Mouse (Mus musculus): ENCODE results near the gene Col2a1. TPM values are rescaled to one million over a fixed set of nuclear protein-coding genes. Genes with fewer than 3 reads are reported as not detected.

The Col2a1 gene
- polyA plus RNA-seq, 1 experiment, result 60.2 TPM

- peak; percentile 69 for DNase-seq (ENCODE audit: low read depth)
- TF ChIP-seq POLR2A (IDR thresholded peaks at IDR 0.05; ENCODE audit: borderline replicate concordance, extremely low read depth, insufficient read depth, insufficient read length, poor library complexity, severe bottlenecking) (no peak), CTCF (IDR thresholded peaks at IDR 0.05; ENCODE audit: borderline replicate concordance, extremely low read depth, insufficient read depth, insufficient read length) (no peak)
These were observed 15.0 kb downstream of the Col2a1 start for GRCm38 (mm10) chr15:97989544-97989943.

- DNase-seq (ENCODE audit: low read depth), result no peak
- TF ChIP-seq CTCF (IDR thresholded peaks at IDR 0.05; ENCODE audit: borderline replicate concordance, extremely low read depth, insufficient read depth, insufficient read length) (no peak), POLR2A (IDR thresholded peaks at IDR 0.05; ENCODE audit: borderline replicate concordance, extremely low read depth, insufficient read depth, insufficient read length, poor library complexity, severe bottlenecking) (no peak)
These were observed 22.9 kb downstream of the Col2a1 start for GRCm38 (mm10) chr15:97981560-97981959.

- TF ChIP-seq CTCF (IDR thresholded peaks at IDR 0.05; ENCODE audit: borderline replicate concordance, extremely low read depth, insufficient read depth, insufficient read length) (no peak), POLR2A (IDR thresholded peaks at IDR 0.05; ENCODE audit: borderline replicate concordance, extremely low read depth, insufficient read depth, insufficient read length, poor library complexity, severe bottlenecking) (no peak)
- peak; percentile 64 for DNase-seq (ENCODE audit: low read depth)
These were observed 31.1 kb downstream of the Col2a1 start for GRCm38 (mm10) chr15:97973248-97974005.

DNA sequence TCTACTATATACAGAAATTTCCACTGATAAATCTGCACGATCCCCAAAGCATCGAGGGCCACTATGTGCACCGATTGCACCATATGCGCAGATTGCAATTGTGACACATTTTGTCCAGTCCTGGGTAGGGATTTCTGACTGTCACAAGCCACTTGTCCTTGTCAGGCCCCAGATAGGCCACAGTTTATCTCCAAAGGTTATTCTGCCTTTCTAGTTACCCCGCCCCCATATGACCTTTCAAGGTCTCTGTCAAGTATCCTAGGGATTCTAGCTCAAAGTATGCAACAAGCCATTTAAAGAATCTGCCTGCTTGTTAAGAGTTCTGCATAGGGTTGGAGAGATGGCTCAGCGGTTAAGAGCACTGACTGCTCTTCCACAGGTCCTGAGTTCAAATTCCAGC is 31.9 kb downstream of the Col2a1 start:
- DNase-seq (ENCODE audit: low read depth), result no peak
- no peak for TF ChIP-seq CTCF (IDR thresholded peaks at IDR 0.05; ENCODE audit: borderline replicate concordance, extremely low read depth, insufficient read depth, insufficient read length)
- no peak for TF ChIP-seq POLR2A (IDR thresholded peaks at IDR 0.05; ENCODE audit: borderline replicate concordance, extremely low read depth, insufficient read depth, insufficient read length, poor library complexity, severe bottlenecking)

DNA sequence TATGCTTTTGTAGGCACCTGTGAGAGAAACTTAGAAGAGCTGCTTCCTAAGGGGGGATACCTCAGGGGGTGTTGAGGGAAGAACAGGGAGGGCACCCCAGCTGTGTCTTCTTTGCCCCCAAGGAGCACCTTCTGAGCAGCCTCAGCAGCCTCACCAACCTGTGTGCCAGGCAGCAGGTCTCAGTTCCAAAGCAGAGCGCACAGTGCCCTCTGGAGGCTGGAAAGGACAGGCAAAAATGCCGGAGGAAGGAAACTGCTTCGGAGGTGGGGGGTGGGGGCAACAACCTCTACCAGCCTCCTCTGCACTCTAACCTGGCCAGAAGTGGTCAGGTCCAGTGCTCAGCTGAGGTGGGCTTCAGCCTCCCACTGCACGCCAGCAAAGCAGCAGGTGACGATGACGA is 34.2 kb downstream of the Col2a1 start:
- no peak for TF ChIP-seq POLR2A (IDR thresholded peaks at IDR 0.05; ENCODE audit: borderline replicate concordance, extremely low read depth, insufficient read depth, insufficient read length, poor library complexity, severe bottlenecking)
- TF ChIP-seq CTCF (IDR thresholded peaks at IDR 0.05; ENCODE audit: borderline replicate concordance, extremely low read depth, insufficient read depth, insufficient read length), result peak; percentile 74
- peak; percentile 44 for DNase-seq (ENCODE audit: low read depth)

GRCm38 (mm10) chr15:97965311-97966045 is 39.0 kb downstream of the Col2a1 start:
- no peak for TF ChIP-seq CTCF (IDR thresholded peaks at IDR 0.05; ENCODE audit: borderline replicate concordance, extremely low read depth, insufficient read depth, insufficient read length)
- TF ChIP-seq POLR2A (IDR thresholded peaks at IDR 0.05; ENCODE audit: borderline replicate concordance, extremely low read depth, insufficient read depth, insufficient read length, poor library complexity, severe bottlenecking), result no peak
- peak; percentile 13 for DNase-seq (ENCODE audit: low read depth)

DNA sequence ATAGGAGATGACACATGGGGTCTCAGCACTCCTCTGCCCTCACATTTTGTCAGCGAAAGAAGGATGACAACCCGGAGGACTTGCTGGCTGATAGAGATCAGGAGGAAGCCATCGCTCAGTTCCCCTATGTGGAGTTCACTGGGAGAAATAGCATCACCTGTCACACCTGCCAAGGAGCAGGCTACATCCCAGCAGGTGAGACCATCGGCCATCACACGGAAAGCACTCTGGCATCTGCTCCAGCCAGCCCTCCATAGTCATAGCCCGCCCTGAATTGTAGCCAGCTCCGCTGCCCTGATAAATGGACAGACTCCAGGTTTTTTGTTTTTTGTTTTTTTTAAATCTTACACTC is 39.7 kb downstream of the Col2a1 start:
- DNase-seq (ENCODE audit: low read depth), result no peak
- TF ChIP-seq POLR2A (IDR thresholded peaks at IDR 0.05; ENCODE audit: borderline replicate concordance, extremely low read depth, insufficient read depth, insufficient read length, poor library complexity, severe bottlenecking) (no peak), CTCF (IDR thresholded peaks at IDR 0.05; ENCODE audit: borderline replicate concordance, extremely low read depth, insufficient read depth, insufficient read length) (no peak)

- TF ChIP-seq POLR2A (IDR thresholded peaks at IDR 0.05; ENCODE audit: borderline replicate concordance, extremely low read depth, insufficient read depth, insufficient read length, poor library complexity, severe bottlenecking) (peak; percentile 87), CTCF (IDR thresholded peaks at IDR 0.05; ENCODE audit: borderline replicate concordance, extremely low read depth, insufficient read depth, insufficient read length) (peak; percentile 99)
- DNase-seq (ENCODE audit: low read depth), result peak; percentile 96
These were observed 40.3 kb downstream of the Col2a1 start, which contains the start of gene Tmem106c for GRCm38 (mm10) chr15:97963989-97964835. Tmem106c (plus strand) TSS chr15:97964200.

- TF ChIP-seq POLR2A (IDR thresholded peaks at IDR 0.05; ENCODE audit: borderline replicate concordance, extremely low read depth, insufficient read depth, insufficient read length, poor library complexity, severe bottlenecking) (no peak), CTCF (IDR thresholded peaks at IDR 0.05; ENCODE audit: borderline replicate concordance, extremely low read depth, insufficient read depth, insufficient read length) (no peak)
- peak; percentile 28 for DNase-seq (ENCODE audit: low read depth)
These were observed 41.0 kb downstream of the Col2a1 start for GRCm38 (mm10) chr15:97963329-97963988.

- TF ChIP-seq POLR2A (IDR thresholded peaks at IDR 0.05; ENCODE audit: borderline replicate concordance, extremely low read depth, insufficient read depth, insufficient read length, poor library complexity, severe bottlenecking) (no peak), CTCF (IDR thresholded peaks at IDR 0.05; ENCODE audit: borderline replicate concordance, extremely low read depth, insufficient read depth, insufficient read length) (no peak)
These were observed 48.1 kb downstream of the Col2a1 start for GRCm38 (mm10) chr15:97956416-97956815.

More at GRCm38 (mm10) chr15:97956416-97956815, 48.1 kb downstream of the Col2a1 start:
- no peak for DNase-seq (ENCODE audit: low read depth)
